Mouse (Mus musculus): ENCODE results near the gene Zfp131. TPM values are rescaled to one million over a fixed set of nuclear protein-coding genes. Genes with fewer than 3 reads are reported as not detected.

The Zfp131 gene
- total RNA-seq, 2 experiments from 2014 or later = 19.0 to 20.2 TPM

Other genes starting within 250 kb of the Zfp131 start
- under 1 TPM in 1 of 2 experiments, not detected in 1; 0.06 TPM for gene Ccl28, start 167.1 kb downstream of the Zfp131 start, total RNA-seq (2021)
- gene Hmgcs1, start 100.5 kb downstream of the Zfp131 start, total RNA-seq (2021) = 10 to 100 TPM; 45.2 to 46.3 TPM
- 1 to 10 TPM; 1.1 to 1.3 TPM for gene Nim1k, start 35.0 kb downstream of the Zfp131 start, total RNA-seq (2021)
- not detected for gene AF067063, start 39.3 kb upstream of the Zfp131 start, total RNA-seq (2021)
- gene D13Ertd608e, start 45.1 kb upstream of the Zfp131 start, total RNA-seq (2021) = not detected
- gene Tcstv1, start 103.9 kb upstream of the Zfp131 start, total RNA-seq (2021) = not detected
- gene Gm21761, start 138.4 kb upstream of the Zfp131 start, total RNA-seq (2021) = not detected
- gene B020031M17Rik, start 159.9 kb upstream of the Zfp131 start, total RNA-seq (2021) = not detected
- gene Gm36079, start 236.1 kb upstream of the Zfp131 start, total RNA-seq (2021) = not detected